Mouse (Mus musculus): ENCODE data around the gene Map3k14. TPM values are rescaled to one million over a fixed set of nuclear protein-coding genes. Genes with fewer than 3 reads are reported as not detected.

Map3k14 gene
- total and polyA plus RNA-seq, 3 experiments, result 3.0 to 3.7 (median 3.4) TPM

DNA sequence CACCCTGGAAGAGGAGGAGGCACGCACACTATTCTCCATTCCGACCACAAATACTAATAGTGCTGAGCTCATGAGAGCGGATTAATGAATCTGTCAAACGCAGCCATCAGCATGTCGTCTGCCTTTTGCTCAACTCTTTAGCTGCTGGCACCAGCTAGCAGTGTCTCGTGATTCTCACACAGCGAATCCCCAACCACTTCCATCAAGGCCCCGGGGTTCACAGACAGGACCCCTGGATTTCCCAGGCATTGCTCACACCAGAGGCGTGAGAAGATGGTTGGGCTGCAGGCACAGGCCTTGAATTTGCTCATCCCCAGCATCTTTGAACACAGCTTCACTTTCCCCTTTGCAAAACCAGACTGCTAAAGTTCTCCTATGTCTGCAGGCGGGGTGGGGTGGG, 18.0 kb upstream of the Map3k14 start:
- Histone ChIP-seq H3K27me3 (ENCODE audit: control insufficient read depth, insufficient read depth, low read length) (no peaks in the 10 kb centered on the region), H3K27ac (no peak overlapping the region; the same call in 1 of the 2 replicates), H3K9ac (ENCODE audit: low read depth, low read length) (no peak overlapping the region), H3K79me2 (replicated peaks; ENCODE audit: control insufficient read depth, insufficient read depth, low read length) (no peaks in the 10 kb centered on the region), H3K36me3 (ENCODE audit: control insufficient read depth, insufficient read depth, low read length) (no peaks in the 10 kb centered on the region; the same call in 1 of the 2 replicates), H3K4me1 (ENCODE audit: control insufficient read depth, insufficient read depth, low read length) (peaks cover 13% of the 10 kb centered on the region), H3K4me3 (no peak overlapping the region)
- TF ChIP-seq POLR2A (IDR thresholded peaks at IDR 0.05; ENCODE audit: insufficient read depth, low read depth, low read length) (no peak), EP300 (IDR thresholded peaks at IDR 0.05; ENCODE audit: insufficient read depth, low read depth, low read length) (no peak), CTCF (IDR thresholded peaks at IDR 0.05) (no peak)
- DNase-seq, result no peak
- WGBS, result 91% methylated on average over 10 of the region's 10 CpGs
- intact Hi-C loops (cut with DNase I), result no loop called here

DNA sequence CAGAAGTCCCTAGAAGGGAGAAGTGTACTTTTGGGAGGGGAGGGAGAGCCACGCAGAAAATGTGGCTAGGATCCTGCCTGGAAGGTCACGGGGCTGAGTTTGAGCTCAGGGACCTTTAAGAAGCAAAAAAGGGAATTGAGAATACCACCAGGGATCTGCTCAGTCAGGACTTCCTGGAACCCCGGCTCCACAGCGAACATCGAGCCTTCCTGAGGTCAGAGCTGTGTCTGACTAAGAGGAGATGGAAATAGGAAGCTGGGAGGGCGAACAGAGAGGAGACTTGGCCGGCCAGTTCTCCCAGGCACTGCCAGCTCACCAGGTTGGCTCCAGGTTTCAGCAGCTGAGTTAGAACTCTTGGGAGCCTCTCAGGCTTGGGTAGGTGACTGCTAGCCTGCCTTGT, 14.5 kb upstream of the Map3k14 start:
- Histone ChIP-seq H3K27me3 (ENCODE audit: control insufficient read depth, insufficient read depth, low read length) (no peaks in the 10 kb centered on the region), H3K36me3 (ENCODE audit: control insufficient read depth, insufficient read depth, low read length) (no peaks in the 10 kb centered on the region; the same call in 1 of the 2 replicates), H3K79me2 (replicated peaks; ENCODE audit: control insufficient read depth, insufficient read depth, low read length) (no peaks in the 10 kb centered on the region), H3K9ac (ENCODE audit: low read depth, low read length) (no peak overlapping the region), H3K4me3 (no peak overlapping the region), H3K4me1 (ENCODE audit: control insufficient read depth, insufficient read depth, low read length) (peaks cover 6% of the 10 kb centered on the region; the same call in 1 of the 2 replicates), H3K27ac (no peak overlapping the region)
- TF ChIP-seq EP300 (IDR thresholded peaks at IDR 0.05; ENCODE audit: insufficient read depth, low read depth, low read length), result no peak
- no peak for TF ChIP-seq POLR2A (IDR thresholded peaks at IDR 0.05; ENCODE audit: insufficient read depth, low read depth, low read length)
- TF ChIP-seq CTCF (IDR thresholded peaks at IDR 0.05), result no peak
- intact Hi-C loops (cut with DNase I), result no loop called here
- peak in 1 of 2 experiments; percentile 63 for DNase-seq
- 37% methylated on average over 7 of the region's 7 CpGs for WGBS

DNA sequence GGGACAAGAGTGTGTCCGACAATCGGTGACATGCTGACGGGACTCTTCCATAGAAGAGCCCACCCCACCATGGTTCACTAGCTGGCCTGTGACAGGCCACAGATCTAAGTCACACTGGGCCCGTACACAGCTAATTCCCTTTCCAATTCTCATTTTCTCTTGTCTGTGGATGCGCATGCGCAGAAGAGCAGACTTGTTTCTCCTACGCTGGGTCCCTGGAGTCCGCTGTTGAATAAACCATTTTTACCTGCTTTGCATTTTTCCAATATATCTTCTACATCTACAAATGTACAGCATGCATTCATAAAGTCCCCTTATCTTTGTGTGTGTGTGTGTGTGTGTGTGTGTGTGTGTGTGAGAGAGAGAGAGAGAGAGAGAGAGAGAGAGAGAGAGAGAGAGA, 9.2 kb upstream of the Map3k14 start:
- H3K36me3 ChIP-seq (ENCODE audit: control insufficient read depth, insufficient read depth, low read length), result no peaks in the 10 kb centered on the region
- DNase-seq, result no peak
- H3K27ac ChIP-seq, result no peak overlapping the region
- H3K79me2 ChIP-seq (replicated peaks; ENCODE audit: control insufficient read depth, insufficient read depth, low read length), result no peaks in the 10 kb centered on the region
- peaks cover 1% of the 10 kb centered on the region; the same call in 1 of the 2 replicates for H3K4me1 ChIP-seq (ENCODE audit: control insufficient read depth, insufficient read depth, low read length)
- H3K4me3 ChIP-seq, result no peak overlapping the region
- no peak overlapping the region for H3K9ac ChIP-seq (ENCODE audit: low read depth, low read length)
- 94% methylated on average over 8 of the region's 8 CpGs for WGBS
- H3K27me3 ChIP-seq (ENCODE audit: control insufficient read depth, insufficient read depth, low read length), result no peaks in the 10 kb centered on the region
- no peak for TF ChIP-seq POLR2A (IDR thresholded peaks at IDR 0.05; ENCODE audit: insufficient read depth, low read depth, low read length)
- no peak for TF ChIP-seq CTCF (IDR thresholded peaks at IDR 0.05)
- TF ChIP-seq EP300 (IDR thresholded peaks at IDR 0.05; ENCODE audit: insufficient read depth, low read depth, low read length), result no peak
- intact Hi-C loops (cut with DNase I), result no loop called here

DNA sequence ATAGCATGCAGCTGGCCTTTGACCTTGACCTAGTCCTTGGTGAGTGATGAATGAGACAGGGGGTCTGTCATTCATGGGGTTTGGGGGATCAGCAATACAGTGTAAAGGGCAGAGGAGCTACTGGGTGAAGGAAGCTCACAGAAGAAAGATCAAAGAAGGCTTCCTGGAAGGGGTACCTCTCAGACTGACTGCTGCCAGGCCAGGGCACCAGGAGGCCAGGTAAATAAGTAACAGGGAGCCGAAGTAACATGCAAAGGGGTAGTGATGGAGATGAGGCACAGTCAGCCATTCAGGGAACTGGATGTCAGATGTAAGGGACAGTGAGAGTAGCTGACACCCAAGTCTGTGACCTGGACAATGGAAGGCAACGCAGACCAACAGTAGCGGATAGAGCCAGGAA, 5.6 kb upstream of the Map3k14 start:
- no peaks in the 10 kb centered on the region for H3K27me3 ChIP-seq (ENCODE audit: control insufficient read depth, insufficient read depth, low read length)
- H3K4me1 ChIP-seq (ENCODE audit: control insufficient read depth, insufficient read depth, low read length), result peaks cover 2% of the 10 kb centered on the region
- DNase-seq, result no peak
- WGBS, result 95% methylated on average over 3 of the region's 3 CpGs
- no peak overlapping the region for H3K9ac ChIP-seq (ENCODE audit: low read depth, low read length)
- no peak overlapping the region for H3K27ac ChIP-seq
- no peaks in the 10 kb centered on the region for H3K36me3 ChIP-seq (ENCODE audit: control insufficient read depth, insufficient read depth, low read length)
- intact Hi-C loops (cut with DNase I), result loop anchor here (1.0 to 2.0 kb wide), 3 partner anchors 40 to 104 kb away; no protein-coding TSS in a partner anchor
- no peaks in the 10 kb centered on the region for H3K79me2 ChIP-seq (replicated peaks; ENCODE audit: control insufficient read depth, insufficient read depth, low read length)
- H3K4me3 ChIP-seq, result no peak overlapping the region
- TF ChIP-seq CTCF (IDR thresholded peaks at IDR 0.05) (no peak), POLR2A (IDR thresholded peaks at IDR 0.05; ENCODE audit: insufficient read depth, low read depth, low read length) (no peak), EP300 (IDR thresholded peaks at IDR 0.05; ENCODE audit: insufficient read depth, low read depth, low read length) (no peak)

DNA sequence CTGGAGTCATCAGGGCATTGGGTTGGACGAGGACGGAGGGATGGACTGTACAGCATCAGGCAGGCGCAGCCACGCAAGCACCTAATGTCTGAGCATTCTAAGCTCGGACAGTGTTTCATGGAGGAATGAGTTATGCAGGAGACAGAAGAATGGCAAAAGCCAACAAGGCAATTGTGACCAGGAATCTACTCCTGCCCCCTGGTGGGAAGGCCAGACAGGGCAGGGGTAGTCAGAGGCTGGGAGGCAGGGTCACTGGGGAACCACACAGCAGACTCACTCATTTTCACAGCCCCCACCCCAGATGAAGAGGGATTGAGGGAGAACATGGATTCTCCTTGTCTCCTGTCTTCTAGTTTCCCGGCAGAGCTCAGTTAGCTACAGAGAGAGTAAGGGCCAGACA, 4.7 kb upstream of the Map3k14 start:
- Histone ChIP-seq H3K79me2 (replicated peaks; ENCODE audit: control insufficient read depth, insufficient read depth, low read length) (no peaks in the 10 kb centered on the region), H3K4me3 (no peak overlapping the region), H3K4me1 (ENCODE audit: control insufficient read depth, insufficient read depth, low read length) (peaks cover 4% of the 10 kb centered on the region), H3K27ac (no peak overlapping the region), H3K9ac (ENCODE audit: low read depth, low read length) (no peak overlapping the region), H3K36me3 (ENCODE audit: control insufficient read depth, insufficient read depth, low read length) (no peaks in the 10 kb centered on the region), H3K27me3 (ENCODE audit: control insufficient read depth, insufficient read depth, low read length) (no peaks in the 10 kb centered on the region)
- no peak for TF ChIP-seq POLR2A (IDR thresholded peaks at IDR 0.05; ENCODE audit: insufficient read depth, low read depth, low read length)
- TF ChIP-seq CTCF (IDR thresholded peaks at IDR 0.05), result peak; percentile 76
- TF ChIP-seq EP300 (IDR thresholded peaks at IDR 0.05; ENCODE audit: insufficient read depth, low read depth, low read length), result no peak
- WGBS, result 65% methylated on average over 6 of the region's 6 CpGs
- intact Hi-C loops (cut with DNase I), result loop anchor here (1.0 to 2.0 kb wide), 3 partner anchors 39 to 103 kb away; no protein-coding TSS in a partner anchor
- DNase-seq, result peak in 1 of 2 experiments; percentile 59

DNA sequence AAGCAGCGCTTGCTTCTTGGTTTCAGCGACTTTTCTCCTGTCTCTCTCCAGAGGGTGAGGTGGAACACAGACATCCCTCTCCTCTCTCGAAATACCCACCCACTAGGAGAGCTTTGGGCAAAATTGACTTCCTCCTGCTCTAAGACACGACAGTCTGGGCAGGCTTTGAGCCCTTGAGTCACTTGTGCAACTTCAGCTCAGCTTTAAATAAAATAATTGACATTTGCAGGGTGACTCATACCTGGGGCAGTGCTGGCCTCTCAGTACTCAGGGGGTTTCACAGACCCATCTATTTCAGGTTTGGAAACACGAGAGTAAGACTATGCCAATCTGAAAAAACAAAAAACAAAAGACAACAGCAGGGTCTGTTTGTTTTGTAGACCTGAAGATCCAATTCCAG, 2.2 kb upstream of the Map3k14 start:
- DNase-seq, result no peak
- Histone ChIP-seq H3K9ac (ENCODE audit: low read depth, low read length) (no peak overlapping the region), H3K36me3 (ENCODE audit: control insufficient read depth, insufficient read depth, low read length) (no peaks in the 10 kb centered on the region), H3K79me2 (replicated peaks; ENCODE audit: control insufficient read depth, insufficient read depth, low read length) (peaks cover under 1% of the 10 kb centered on the region), H3K27me3 (ENCODE audit: control insufficient read depth, insufficient read depth, low read length) (no peaks in the 10 kb centered on the region), H3K27ac (no peak overlapping the region), H3K4me1 (ENCODE audit: control insufficient read depth, insufficient read depth, low read length) (peaks cover 5% of the 10 kb centered on the region), H3K4me3 (no peak overlapping the region)
- 74% methylated on average over 5 of the region's 5 CpGs for WGBS
- TF ChIP-seq EP300 (IDR thresholded peaks at IDR 0.05; ENCODE audit: insufficient read depth, low read depth, low read length), result no peak
- TF ChIP-seq CTCF (IDR thresholded peaks at IDR 0.05), result no peak
- no peak for TF ChIP-seq POLR2A (IDR thresholded peaks at IDR 0.05; ENCODE audit: insufficient read depth, low read depth, low read length)
- intact Hi-C loops (cut with DNase I), result loop anchor here (5.0 kb wide), 1 partner anchor 152 kb away; the partner anchor contains the start of gene Hexim1
